Mouse (Mus musculus): ENCODE results near the gene Ckap2l. TPM values are rescaled to one million over a fixed set of nuclear protein-coding genes. Genes with fewer than 3 reads are reported as not detected.

Gene Ckap2l
- 88.5 TPM for polyA plus RNA-seq (2014; fragmentation: Illumina TruSeq; extraction: RNeasy Lipid Tissue Mini Kit (QIAGEN cat#74804); ENCODE audit: low read depth, low replicate concordance)

GRCm38 (mm10) chr2:129296671-129297588 is at the start of gene Ckap2l:
Gene Ckap2l (minus strand): TSS chr2:129297212.

DNA sequence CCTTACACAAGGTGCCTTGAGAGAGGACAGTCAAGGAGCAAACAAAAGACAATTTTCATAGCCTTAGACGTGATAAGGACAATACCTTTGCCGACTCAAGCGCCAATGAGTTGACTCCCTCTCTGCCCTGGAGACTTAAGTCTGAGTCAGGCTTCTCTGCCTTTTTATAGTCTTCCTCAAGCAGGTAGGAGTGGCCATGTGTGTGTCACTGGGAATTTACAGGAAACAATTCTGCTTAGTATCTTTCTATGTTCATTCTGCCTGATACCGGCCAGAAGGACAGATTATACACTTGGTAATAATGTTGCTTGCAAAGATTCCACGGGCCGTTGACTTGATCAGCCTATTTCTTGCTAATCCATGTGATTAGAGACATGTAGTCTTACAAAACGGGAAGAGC is 12.8 kb upstream of the Ckap2l start, which contains the start of gene Il1a:
Il1a (minus strand) TSS at position 137 of the 400 bp plus-strand sequence.

Other genes with a start within 250 kb of the Ckap2l start
- gene Vinac1, start 249.0 kb downstream of the Ckap2l start, polyA plus RNA-seq (2014; fragmentation: Illumina TruSeq; extraction: RNeasy Lipid Tissue Mini Kit (QIAGEN cat#74804); ENCODE audit: low read depth, low replicate concordance) = 0.29 TPM
- 0.81 TPM for gene Ttl, start 231.3 kb downstream of the Ckap2l start, polyA plus RNA-seq (2014; fragmentation: Illumina TruSeq; extraction: RNeasy Lipid Tissue Mini Kit (QIAGEN cat#74804); ENCODE audit: low read depth, low replicate concordance)
- 1.8 TPM for gene Polr1b, start 196.2 kb downstream of the Ckap2l start, polyA plus RNA-seq (2014; fragmentation: Illumina TruSeq; extraction: RNeasy Lipid Tissue Mini Kit (QIAGEN cat#74804); ENCODE audit: low read depth, low replicate concordance)
- 5.3 TPM for gene Chchd5, start 167.5 kb downstream of the Ckap2l start, polyA plus RNA-seq (2014; fragmentation: Illumina TruSeq; extraction: RNeasy Lipid Tissue Mini Kit (QIAGEN cat#74804); ENCODE audit: low read depth, low replicate concordance)
- 20.5 TPM for gene Slc20a1, start 98.4 kb downstream of the Ckap2l start, polyA plus RNA-seq (2014; fragmentation: Illumina TruSeq; extraction: RNeasy Lipid Tissue Mini Kit (QIAGEN cat#74804); ENCODE audit: low read depth, low replicate concordance)
- 1.1 TPM for gene Il1a, start 12.8 kb upstream of the Ckap2l start, polyA plus RNA-seq (2014; fragmentation: Illumina TruSeq; extraction: RNeasy Lipid Tissue Mini Kit (QIAGEN cat#74804); ENCODE audit: low read depth, low replicate concordance)
- 0.94 TPM for gene Il1b, start 73.9 kb upstream of the Ckap2l start, polyA plus RNA-seq (2014; fragmentation: Illumina TruSeq; extraction: RNeasy Lipid Tissue Mini Kit (QIAGEN cat#74804); ENCODE audit: low read depth, low replicate concordance)
- not detected for gene F830045P16Rik, start 239.4 kb upstream of the Ckap2l start, polyA plus RNA-seq (2014; fragmentation: Illumina TruSeq; extraction: RNeasy Lipid Tissue Mini Kit (QIAGEN cat#74804); ENCODE audit: low read depth, low replicate concordance)

Measured in testis, adult 10 weeks (tissue).